Mouse (Mus musculus) urinary bladder, postnatal 36 days (tissue): Measurements from ENCODE around the gene Cidec.

Source experiments
- DNase-seq, 2 experiments: peaks; one replicate each; pipeline ENCODE4 v3.0.0; 2022; ENCODE audit warnings: low spot score in 2 of 2, mixed read lengths in 1 of 2

Gene Cidec

GRCm38 (mm10) chr6:113444207-113444965, 8.8 kb upstream of the Cidec start:
- no peak for DNase-seq

GRCm38 (mm10) chr6:113443091-113443490, 7.5 kb upstream of the Cidec start:
- no peak for DNase-seq

GRCm38 (mm10) chr6:113442442-113443090, 7.0 kb upstream of the Cidec start, which contains the start of gene Jagn1:
Gene Jagn1 (plus strand): TSS chr6:113442569.
- peak; percentile 85 to 92 for DNase-seq

- no peak for DNase-seq
Measured at GRCm38 (mm10) chr6:113442087-113442441, 6.5 kb upstream of the Cidec start.

- peak; percentile 69 to 76 for DNase-seq
Measured at GRCm38 (mm10) chr6:113441147-113441680, 5.7 kb upstream of the Cidec start.

GRCm38 (mm10) chr6:113440686-113441085, 5.1 kb upstream of the Cidec start:
- DNase-seq = peak in 1 of 2 experiments; percentile 34

GRCm38 (mm10) chr6:113438721-113439430, 3.3 kb upstream of the Cidec start:
- peak in 1 of 2 experiments; percentile 46 for DNase-seq

- DNase-seq = no peak
Measured at GRCm38 (mm10) chr6:113437135-113437534, 1.6 kb upstream of the Cidec start.

- DNase-seq = peak in 1 of 2 experiments; percentile 60
Measured at GRCm38 (mm10) chr6:113434691-113435090, 869 bp downstream of the Cidec start.

- DNase-seq = no peak
Measured at GRCm38 (mm10) chr6:113433661-113434060, 1.9 kb downstream of the Cidec start.

GRCm38 (mm10) chr6:113431801-113432200, 3.8 kb downstream of the Cidec start:
- no peak for DNase-seq

GRCm38 (mm10) chr6:113430846-113431245, 4.7 kb downstream of the Cidec start:
- no peak for DNase-seq

- DNase-seq = no peak
Measured at GRCm38 (mm10) chr6:113429965-113430364, 5.6 kb downstream of the Cidec start.

GRCm38 (mm10) chr6:113428006-113428405, 7.6 kb downstream of the Cidec start:
- no peak for DNase-seq

- DNase-seq = peak in 1 of 2 experiments; percentile 33
Measured at GRCm38 (mm10) chr6:113427397-113427796, 8.2 kb downstream of the Cidec start.

- DNase-seq = no peak
Measured at GRCm38 (mm10) chr6:113426696-113427095, 8.9 kb downstream of the Cidec start.

GRCm38 (mm10) chr6:113424187-113424586, 11.4 kb downstream of the Cidec start:
- DNase-seq = no peak

- no peak for DNase-seq
Measured at GRCm38 (mm10) chr6:113423000-113423399, 12.6 kb downstream of the Cidec start.

GRCm38 (mm10) chr6:113419199-113419587, 16.4 kb downstream of the Cidec start, which contains the start of gene Rpusd3:
Gene Rpusd3 (minus strand): TSS chr6:113419340.
- peak; percentile 97 for DNase-seq

GRCm38 (mm10) chr6:113418441-113419198, 16.9 kb downstream of the Cidec start:
- no peak for DNase-seq

- no peak for DNase-seq
Measured at GRCm38 (mm10) chr6:113416416-113416815, 19.1 kb downstream of the Cidec start.
